Mouse (Mus musculus) c-Kit-positive CD71-positive TER-119-negative erythroid progenitor cells, embryonic 14.5 days (primary cell): ENCODE data around the gene Celf2.

Source experiments
- DNase-seq: peaks from one replicate; pipeline ENCODE4 v3.0.0-alpha.2; 2013; ENCODE audit warnings: low read depth

Celf2 gene

GRCm38 (mm10) chr2:6696326-6696725, 813.0 kb downstream of the Celf2 start:
- no peak for DNase-seq

- no peak for DNase-seq
These were observed 813.9 kb downstream of the Celf2 start for GRCm38 (mm10) chr2:6695353-6695951.

- no peak for DNase-seq
These were observed 819.7 kb downstream of the Celf2 start for GRCm38 (mm10) chr2:6689689-6690088.

GRCm38 (mm10) chr2:6678231-6678630, 831.1 kb downstream of the Celf2 start:
- no peak for DNase-seq

- no peak for DNase-seq
These were observed 831.9 kb downstream of the Celf2 start for GRCm38 (mm10) chr2:6677457-6677856.

GRCm38 (mm10) chr2:6674401-6674800, 835.0 kb downstream of the Celf2 start:
- DNase-seq: no peak

GRCm38 (mm10) chr2:6673418-6673817, 835.9 kb downstream of the Celf2 start:
- no peak for DNase-seq

- no peak for DNase-seq
These were observed 841.8 kb downstream of the Celf2 start for GRCm38 (mm10) chr2:6667611-6668010.

- DNase-seq: no peak
These were observed 849.5 kb downstream of the Celf2 start for GRCm38 (mm10) chr2:6659834-6660233.

- DNase-seq: no peak
These were observed 855.6 kb downstream of the Celf2 start for GRCm38 (mm10) chr2:6653719-6654118.

GRCm38 (mm10) chr2:6651697-6652096, 857.7 kb downstream of the Celf2 start:
- no peak for DNase-seq

- no peak for DNase-seq
These were observed 860.5 kb downstream of the Celf2 start for GRCm38 (mm10) chr2:6648877-6649276.

- no peak for DNase-seq
These were observed 862.3 kb downstream of the Celf2 start for GRCm38 (mm10) chr2:6647028-6647427.

GRCm38 (mm10) chr2:6646325-6646724, 863.0 kb downstream of the Celf2 start:
- DNase-seq: no peak

- DNase-seq: no peak
These were observed 867.0 kb downstream of the Celf2 start for GRCm38 (mm10) chr2:6642222-6642850.

- DNase-seq: no peak
These were observed 870.0 kb downstream of the Celf2 start for GRCm38 (mm10) chr2:6639370-6639769.

- no peak for DNase-seq
These were observed 872.2 kb downstream of the Celf2 start for GRCm38 (mm10) chr2:6637147-6637546.

- no peak for DNase-seq
These were observed 874.5 kb downstream of the Celf2 start for GRCm38 (mm10) chr2:6634899-6635298.

- no peak for DNase-seq
These were observed 876.2 kb downstream of the Celf2 start for GRCm38 (mm10) chr2:6633115-6633514.

- no peak for DNase-seq
These were observed 885.6 kb downstream of the Celf2 start for GRCm38 (mm10) chr2:6623802-6624201.

- no peak for DNase-seq
These were observed 887.3 kb downstream of the Celf2 start for GRCm38 (mm10) chr2:6622082-6622481.

- no peak for DNase-seq
These were observed 890.5 kb downstream of the Celf2 start for GRCm38 (mm10) chr2:6618856-6619255.

GRCm38 (mm10) chr2:6618450-6618849, 890.9 kb downstream of the Celf2 start:
- no peak for DNase-seq

- DNase-seq: no peak
These were observed 905.0 kb downstream of the Celf2 start for GRCm38 (mm10) chr2:6604347-6604746.
